Mouse (Mus musculus) cerebellum, adult 2 months (tissue): Measurements from ENCODE around the gene Slc40a1. TPM values are rescaled to one million over a fixed set of nuclear protein-coding genes. Genes with fewer than 3 reads are reported as not detected.

Source experiments
- DNase-seq, 2 experiments: peaks; one replicate each; pipeline ENCODE4 v3.0.0; 2021
- H3K27ac ChIP-seq: fragments of 200-500 bp; 2 replicates; pipeline ENCODE4 v1.5.1; 2012; ENCODE audit warnings: low read length, control low read depth, inconsistent platforms; ENCODE audit not compliant: insufficient read depth
- H3K27me3 ChIP-seq: fragments of 200-500 bp; 2 replicates; pipeline ENCODE4 v1.6.1; 2012; ENCODE audit warnings: inconsistent platforms, mild to moderate bottlenecking, low read length, moderate library complexity; ENCODE audit not compliant: control insufficient read depth, insufficient read depth
- H3K4me1 ChIP-seq: fragments of 200-500 bp; 2 replicates; pipeline ENCODE4 v1.6.1; 2011; ENCODE audit warnings: low read length; ENCODE audit not compliant: control insufficient read depth, insufficient read depth
- H3K4me3 ChIP-seq: fragments of 200-500 bp; replicated peaks from 2 replicates; pipeline ENCODE3; 2011; ENCODE audit warnings: mild to moderate bottlenecking, low read depth, low read length, control low read depth; ENCODE audit not compliant: insufficient read depth
- CTCF ChIP-seq: fragments of 200-500 bp; IDR thresholded peaks from 2 replicates; pipeline ENCODE4 v1.5.1; 2011; ENCODE audit warnings: low read depth, mild to moderate bottlenecking, control low read depth, low read length, moderate library complexity, borderline replicate concordance; ENCODE audit not compliant: insufficient read depth
- POLR2A ChIP-seq: fragments of 200-500 bp; IDR thresholded peaks from 2 replicates; pipeline ENCODE4 v1.6.1; 2011; ENCODE audit warnings: low read length, control low read depth, borderline replicate concordance; ENCODE audit not compliant: insufficient read depth
- WGBS: fragments of 180-500 bp; shearing (Covaris S2); methylation state at CpG from one replicate; pipeline ENCODE4 v1.1.7; 2018; 5-methylcytosine and 5-hydroxymethylcytosine counted together
- polyA plus RNA-seq: library from polyadenylated mRNA; depleted of rRNA; stranded (reverse); fragments of >200 nt; gene quantifications from 2 replicates; pipeline ENCODE4 v1.2.3, GENCODE M21; 2012

Gene Slc40a1
- polyA plus RNA-seq, 1 experiment, result 8.6 TPM

DNA sequence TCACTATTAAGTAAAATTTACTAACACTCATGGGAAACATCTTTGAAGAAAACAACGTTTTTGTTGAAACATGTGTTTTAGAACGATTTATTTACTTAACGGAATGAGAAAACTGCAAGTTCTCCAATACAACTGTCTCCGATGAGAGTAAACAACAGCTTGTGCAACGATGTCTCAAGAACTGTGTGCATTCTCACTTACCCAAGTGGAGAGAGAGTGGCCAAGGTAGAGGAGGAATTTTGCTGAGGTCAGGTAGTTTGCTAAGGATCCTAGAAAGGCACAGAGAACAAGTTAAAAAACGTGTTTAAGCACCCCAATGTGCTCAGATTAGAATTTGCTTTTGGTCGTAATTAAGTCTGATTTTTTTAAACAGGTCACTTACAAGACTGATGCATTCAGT is 1.8 kb downstream of the Slc40a1 start:
- 82% methylated on average over 7 of the region's 7 CpGs for WGBS
- no peak overlapping the region for H3K27ac ChIP-seq
- H3K4me3 ChIP-seq, result no peak overlapping the region
- peaks cover 3% of the 10 kb centered on the region; the same call in 1 of the 2 replicates for H3K4me1 ChIP-seq
- TF ChIP-seq CTCF (no peak), POLR2A (no peak)
- DNase-seq, result no peak
- H3K27me3 ChIP-seq, result no peaks in the 10 kb centered on the region; the same call in 1 of the 2 replicates

GRCm38 (mm10) chr1:45923306-45923705 is 3.0 kb downstream of the Slc40a1 start:
- Histone ChIP-seq H3K27ac (no peak overlapping the region), H3K4me1 (peaks cover 3% of the 10 kb centered on the region; the same call in 1 of the 2 replicates), H3K27me3 (no peaks in the 10 kb centered on the region; the same call in 1 of the 2 replicates), H3K4me3 (no peak overlapping the region)
- TF ChIP-seq CTCF (no peak), POLR2A (no peak)
- no peak for DNase-seq
- WGBS, result 84% methylated on average over 4 of the region's 4 CpGs

DNA sequence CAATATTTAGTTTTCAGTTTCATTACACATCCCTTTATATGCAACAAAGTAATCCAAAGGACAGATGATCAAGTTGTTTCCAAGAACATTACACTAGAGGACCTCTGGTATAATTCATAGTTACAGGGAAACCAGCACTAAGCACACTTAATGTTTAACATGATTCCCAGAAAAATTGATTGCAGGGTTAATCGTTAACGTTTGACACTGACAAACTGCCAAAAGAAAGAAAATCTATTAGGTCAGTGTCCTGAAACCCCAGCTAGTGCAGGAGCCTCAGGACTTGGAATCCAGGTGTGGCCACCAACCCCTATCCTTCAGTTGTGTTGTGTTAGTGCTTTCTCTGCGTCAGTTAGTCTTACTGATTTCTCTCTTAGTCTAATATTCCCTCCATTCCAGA is 5.6 kb downstream of the Slc40a1 start:
- DNase-seq, result no peak
- TF ChIP-seq POLR2A (no peak), CTCF (no peak)
- Histone ChIP-seq H3K4me3 (no peak overlapping the region), H3K27ac (no peak overlapping the region), H3K4me1 (no peaks in the 10 kb centered on the region), H3K27me3 (no peaks in the 10 kb centered on the region)
- 90% methylated on average over 3 of the region's 3 CpGs for WGBS

DNA sequence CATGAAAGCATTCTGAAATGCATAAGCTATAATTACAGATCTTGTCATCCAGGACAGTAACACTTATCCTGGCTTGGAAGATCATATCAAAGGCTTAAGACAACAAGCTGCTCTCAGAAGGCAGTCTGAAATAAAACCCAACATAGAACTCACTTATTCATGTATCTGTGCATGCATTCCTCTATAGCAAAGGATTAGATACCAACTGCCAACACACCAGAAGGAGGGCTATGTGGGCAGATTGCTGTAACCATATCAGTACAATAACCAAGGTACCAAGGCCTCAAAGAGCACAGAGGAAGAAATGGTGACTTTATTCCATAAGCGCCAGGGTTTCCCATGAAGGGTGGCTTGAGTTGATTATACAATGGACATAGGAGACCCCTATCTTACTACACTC is 6.6 kb downstream of the Slc40a1 start:
- Histone ChIP-seq H3K27me3 (no peaks in the 10 kb centered on the region), H3K27ac (no peak overlapping the region), H3K4me1 (no peaks in the 10 kb centered on the region), H3K4me3 (no peak overlapping the region)
- DNase-seq, result no peak
- TF ChIP-seq POLR2A (no peak), CTCF (no peak)
- 89% methylated on average over 1 of the region's 1 CpGs for WGBS

DNA sequence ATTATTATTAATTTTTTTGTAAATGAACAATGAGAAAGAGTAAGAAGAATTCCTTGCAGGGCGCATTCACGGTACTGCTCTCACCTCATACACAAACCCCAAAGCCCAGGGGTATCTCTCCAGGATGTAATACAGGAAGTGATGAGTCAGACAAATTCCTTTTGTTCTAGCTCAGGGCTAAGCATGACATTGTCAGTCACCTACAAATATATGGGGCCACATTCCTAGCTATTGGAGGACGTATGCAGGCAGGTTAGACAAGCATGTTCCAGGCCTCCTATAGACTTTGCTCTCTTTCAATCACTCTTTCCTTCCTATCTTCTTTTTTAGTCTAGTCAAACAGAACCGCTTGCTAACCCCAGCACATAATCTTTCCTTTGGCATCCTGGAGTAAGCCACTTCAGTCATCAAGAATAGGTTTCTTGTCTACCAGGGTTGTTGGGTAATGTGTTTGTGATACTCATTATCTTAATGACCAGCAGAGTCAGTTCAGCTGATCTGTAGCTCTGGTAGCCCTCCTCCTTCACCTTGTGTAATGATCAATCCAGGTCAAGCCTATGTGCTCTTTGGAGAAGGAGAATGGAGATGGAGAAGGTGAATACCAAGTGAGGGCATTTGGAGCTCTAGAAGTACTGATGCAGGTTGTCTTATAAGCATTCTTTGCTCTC is 9.1 kb downstream of the Slc40a1 start:
- 93% methylated on average over 4 of the region's 4 CpGs for WGBS
- H3K4me1 ChIP-seq, result no peaks in the 10 kb centered on the region
- H3K27me3 ChIP-seq, result no peaks in the 10 kb centered on the region
- H3K4me3 ChIP-seq, result no peak overlapping the region
- TF ChIP-seq CTCF, result no peak
- TF ChIP-seq POLR2A, result no peak
- no peak for DNase-seq
- H3K27ac ChIP-seq, result no peak overlapping the region

DNA sequence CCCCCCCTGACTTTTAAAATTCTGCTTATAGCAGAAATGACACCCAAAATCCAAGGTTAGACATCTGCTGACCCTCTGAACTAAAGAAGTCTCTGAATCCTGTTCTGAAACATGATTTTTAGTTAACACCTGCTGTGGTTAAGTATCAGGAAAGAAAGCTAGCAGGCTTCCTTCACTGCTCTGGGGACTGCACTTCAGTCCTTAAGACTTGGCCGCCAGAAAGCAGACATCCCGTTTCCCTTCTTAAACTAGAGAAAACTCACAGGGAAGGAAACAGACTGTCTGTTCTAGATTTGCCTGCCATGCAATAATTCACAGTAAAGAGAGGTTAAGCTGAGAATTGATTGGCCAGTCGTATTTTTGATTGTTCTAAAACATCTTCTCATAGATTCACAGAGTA is 10.1 kb downstream of the Slc40a1 start:
- Histone ChIP-seq H3K27me3 (no peaks in the 10 kb centered on the region), H3K4me1 (no peaks in the 10 kb centered on the region), H3K4me3 (no peak overlapping the region), H3K27ac (no peak overlapping the region)
- TF ChIP-seq POLR2A, result no peak
- TF ChIP-seq CTCF, result no peak
- DNase-seq, result no peak
- 82% methylated on average over 3 of the region's 3 CpGs for WGBS

DNA sequence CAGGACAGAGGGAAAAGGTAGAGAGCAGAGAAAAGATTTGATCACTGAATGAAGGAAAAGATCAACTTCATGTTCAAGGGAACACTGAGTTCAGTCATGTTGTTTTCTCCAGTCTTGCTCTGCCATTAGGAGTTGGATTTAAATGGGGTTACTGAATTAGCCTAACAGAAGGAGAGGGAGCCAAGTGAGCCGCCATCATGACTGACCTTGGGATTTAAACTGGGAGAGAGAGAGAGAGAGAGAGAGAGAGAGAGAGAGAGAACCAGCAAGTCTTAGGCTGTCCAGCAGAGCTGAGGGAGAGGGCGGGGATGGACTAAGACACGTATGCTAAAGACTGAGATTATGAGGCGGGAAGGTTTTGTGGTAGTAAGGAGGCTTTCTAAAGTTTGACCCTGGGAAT is 12.1 kb downstream of the Slc40a1 start:
- DNase-seq, result no peak
- no peak overlapping the region for H3K4me3 ChIP-seq
- no peaks in the 10 kb centered on the region for H3K27me3 ChIP-seq
- no peak overlapping the region for H3K27ac ChIP-seq
- WGBS, result 94% methylated on average over 4 of the region's 4 CpGs
- no peaks in the 10 kb centered on the region for H3K4me1 ChIP-seq
- TF ChIP-seq POLR2A (no peak), CTCF (no peak)

DNA sequence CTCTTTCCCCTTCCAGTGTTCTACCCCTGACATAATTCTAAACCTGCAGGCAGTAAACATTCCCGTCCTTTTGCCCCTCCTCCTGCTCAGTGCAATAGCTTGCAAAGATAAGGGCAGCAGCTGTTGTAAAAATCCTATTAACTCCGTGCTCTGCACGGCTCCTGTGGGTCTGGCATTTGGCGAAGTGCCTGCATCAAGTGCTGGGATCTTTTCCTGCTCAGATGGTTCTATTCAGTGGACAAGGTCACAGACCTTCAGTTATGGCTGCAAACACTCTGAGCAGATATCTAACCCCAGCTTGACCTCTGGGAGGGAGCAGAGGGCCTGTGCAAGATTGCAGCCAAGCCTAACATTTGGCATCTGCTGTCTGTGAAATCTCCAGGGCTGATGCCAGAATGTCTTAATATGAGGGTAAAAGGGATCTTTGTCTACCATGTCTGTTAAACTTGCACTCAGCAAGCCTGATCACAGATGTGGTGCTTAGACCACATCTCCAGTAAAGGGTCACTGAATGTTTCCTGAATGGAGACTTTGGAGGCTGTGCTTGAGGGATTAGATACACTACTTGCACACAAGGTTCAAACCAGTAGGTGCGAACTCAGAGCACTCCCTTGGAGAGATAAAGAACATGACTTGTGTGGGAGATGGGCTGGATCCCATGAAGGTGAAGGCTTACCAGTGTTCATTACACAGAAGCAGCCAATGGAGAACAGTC is 21.1 kb downstream of the Slc40a1 start:
- no peak for TF ChIP-seq CTCF
- no peak for TF ChIP-seq POLR2A
- 21% methylated on average over 5 of the region's 5 CpGs for WGBS
- Histone ChIP-seq H3K27me3 (no peaks in the 10 kb centered on the region), H3K27ac (no peak overlapping the region), H3K4me1 (no peaks in the 10 kb centered on the region), H3K4me3 (no peak overlapping the region)
- DNase-seq, result peak in 1 of 2 experiments; percentile 7
